Mouse (Mus musculus): Measurements from ENCODE around the gene Itgb2l.

DNA sequence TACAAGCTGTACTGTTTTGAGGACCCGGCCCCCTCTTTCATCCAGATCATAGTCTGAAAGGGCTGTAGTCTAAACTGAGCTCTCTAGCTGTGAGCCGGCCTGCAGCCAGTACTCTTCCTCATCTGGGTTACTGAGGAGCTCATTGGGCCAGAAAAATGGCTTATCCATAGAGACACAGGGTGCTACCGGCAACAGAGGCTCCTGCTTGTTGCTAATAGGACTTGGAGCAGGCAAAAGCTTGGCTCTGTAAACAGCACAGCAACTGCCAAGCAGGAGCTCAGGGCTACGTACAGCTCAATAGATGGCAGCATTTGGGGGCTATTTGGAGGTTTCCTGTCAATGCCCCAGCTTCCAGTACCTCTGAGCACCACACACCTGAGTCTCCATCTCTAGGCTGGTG lies 43.4 kb downstream of the Itgb2l start:
- no peak for TF ChIP-seq EP300 (IDR thresholded peaks at IDR 0.05; ENCODE audit: low read depth)
- no peak for TF ChIP-seq CTCF (IDR thresholded peaks at IDR 0.05; ENCODE audit: low read depth)
